Mouse (Mus musculus) brown adipose tissue, adult 24 weeks (tissue): ENCODE data around the gene Tmed5. TPM values are rescaled to one million over a fixed set of nuclear protein-coding genes. Genes with fewer than 3 reads are reported as not detected.
"Not testable (repeated sequence)": the region's sequence is repeated elsewhere in the genome, so short reads cannot be mapped to it uniquely, and the experiment has no call there.

ENCODE experiments used
- H3K27ac ChIP-seq: fragments of 200-500 bp; replicated peaks from 2 replicates; pipeline ENCODE4 v1.5.1; 2012; ENCODE audit warnings: low read depth, mild to moderate bottlenecking, low read length
- H3K4me1 ChIP-seq: fragments of 200-500 bp; 2 replicates; pipeline ENCODE4 v1.6.1; 2012; ENCODE audit warnings: low read length, mixed read lengths; ENCODE audit not compliant: control insufficient read depth, insufficient read depth, insufficient read length
- H3K4me3 ChIP-seq: fragments of 200-500 bp; 2 replicates; pipeline ENCODE4 v1.5.1; 2012; ENCODE audit warnings: low read depth, mild to moderate bottlenecking, low read length, moderate library complexity; ENCODE audit not compliant: insufficient read depth
- polyA plus RNA-seq: library from polyadenylated mRNA; stranded (reverse); fragments of >200 nt; gene quantifications from 2 replicates; pipeline ENCODE4 v1.2.4, GENCODE M21; 2012; ENCODE audit not compliant: missing spikeins, insufficient read depth, insufficient read length

The Tmed5 gene
- polyA plus RNA-seq = 103 and 164 TPM in 2 replicates

DNA sequence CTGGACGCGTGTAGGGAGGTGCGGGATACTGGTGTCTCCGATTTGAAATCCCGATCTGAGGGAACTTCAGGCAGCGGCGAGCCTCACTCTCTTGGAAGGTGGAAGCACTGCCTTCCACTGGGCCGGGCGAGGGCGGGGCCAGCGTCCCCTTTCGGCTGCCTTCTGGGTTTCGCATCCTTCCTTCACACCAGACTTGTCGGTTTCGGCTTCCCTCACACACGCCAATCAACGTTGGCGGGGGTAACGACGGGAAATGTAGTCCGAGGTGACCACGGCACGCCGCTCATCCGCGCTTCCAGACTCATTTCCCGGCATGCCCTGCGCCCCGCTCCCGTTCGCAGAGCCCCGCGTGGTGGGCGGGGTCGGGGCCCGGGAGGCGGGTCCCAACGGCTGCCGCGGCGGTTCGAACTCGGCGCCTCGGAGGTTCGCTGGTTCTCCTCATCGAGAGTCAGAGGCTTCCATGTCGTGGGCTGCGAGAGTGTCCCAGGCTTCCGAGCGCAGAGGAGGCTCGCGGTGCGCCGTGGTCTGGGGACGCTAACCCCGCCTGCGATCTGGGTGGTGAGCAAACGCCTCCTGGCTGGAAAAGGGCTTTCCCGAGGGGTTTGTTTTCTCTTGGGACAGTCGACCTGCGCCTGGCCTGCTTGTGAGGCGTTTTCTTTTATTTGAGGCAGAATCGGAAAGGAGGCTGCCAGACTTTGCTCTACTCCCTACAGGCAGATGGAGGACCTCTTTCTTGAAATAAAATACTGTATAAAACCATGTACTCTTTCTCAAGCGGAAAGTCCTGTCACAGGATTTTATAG lies at the start of gene Tmed5, which contains the start of gene Ccdc18:
Gene Tmed5 (minus strand): TSS at position 180 of the 803 bp plus-strand sequence.
Gene Ccdc18 (plus strand): TSS at position 435 of the 803 bp plus-strand sequence.
- Histone ChIP-seq H3K27ac (peak within 1 kb of the TSS; percentile 96), H3K4me3 (peak within 1 kb of the TSS; percentile 73), H3K4me1 (no peaks in the 10 kb centered on the region)

DNA sequence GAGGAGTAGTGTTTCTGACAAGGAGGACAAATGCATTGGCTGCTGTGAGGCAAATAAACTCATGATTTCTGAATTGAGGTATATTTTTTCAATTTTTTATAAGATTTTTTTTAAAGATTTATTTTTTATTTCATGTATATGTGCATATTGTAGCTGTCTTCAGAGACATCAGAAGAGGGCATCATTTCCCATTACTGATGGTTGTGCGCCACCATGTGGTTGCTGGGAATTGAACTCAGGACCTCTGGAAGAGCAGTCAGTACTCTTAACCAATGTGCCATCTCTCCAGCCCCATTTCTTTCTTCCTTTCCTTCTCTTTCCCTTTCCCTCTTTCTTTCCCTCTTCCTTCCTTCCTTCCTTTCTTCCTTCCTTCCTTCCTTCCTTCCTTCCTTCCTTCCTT lies 31.3 kb upstream of the Tmed5 start:
- Histone ChIP-seq H3K4me1 (no peaks in the 10 kb centered on the region), H3K4me3 (no peak overlapping the region), H3K27ac (no peak overlapping the region)

GRCm38 (mm10) chr5:108160796-108161195 lies 28.4 kb upstream of the Tmed5 start:
- Histone ChIP-seq H3K4me1 (no peaks in the 10 kb centered on the region), H3K27ac (no peak overlapping the region), H3K4me3 (no peak overlapping the region)

- H3K4me1 ChIP-seq = no peaks in the 10 kb centered on the region
- H3K27ac ChIP-seq = no peak overlapping the region
- no peak overlapping the region for H3K4me3 ChIP-seq
These were observed 20.2 kb upstream of the Tmed5 start for GRCm38 (mm10) chr5:108152592-108152991.

DNA sequence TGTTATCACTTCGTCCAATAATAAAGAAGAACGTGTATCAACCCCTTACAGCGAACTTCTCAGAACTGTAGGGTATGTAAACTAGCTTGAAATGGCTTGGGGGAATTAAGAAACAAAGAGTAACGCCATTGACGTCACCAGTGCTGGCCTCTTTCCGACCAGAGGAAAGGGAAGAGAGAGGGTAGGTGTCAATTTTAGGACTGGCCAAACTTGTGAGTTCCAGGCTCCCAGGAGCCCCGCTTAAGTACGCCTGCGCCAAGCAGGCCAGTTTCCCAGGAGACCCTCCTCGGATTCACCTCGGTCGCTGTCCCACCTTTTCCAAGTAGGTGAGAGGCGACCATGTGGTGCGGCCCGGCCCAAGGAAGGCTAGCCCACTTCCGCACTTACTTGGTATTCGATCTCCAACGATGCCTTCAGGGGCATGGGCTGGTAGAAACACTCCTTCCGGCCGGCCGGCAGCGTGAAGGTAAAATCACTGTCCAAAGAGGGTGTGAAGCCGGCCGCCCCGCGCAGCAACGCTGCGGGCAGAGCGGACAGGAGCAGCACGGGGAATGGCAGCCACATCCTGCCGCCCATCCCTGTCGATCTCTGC lies 475 bp downstream of the Tmed5 start:
- Histone ChIP-seq H3K4me3 (peak overlapping the region; percentile 73), H3K4me1 (no peaks in the 10 kb centered on the region), H3K27ac (peak overlapping the region; percentile 96)

GRCm38 (mm10) chr5:108120221-108120900 lies 12.1 kb downstream of the Tmed5 start:
- Histone ChIP-seq H3K4me3 (no peak overlapping the region), H3K27ac (no peak overlapping the region), H3K4me1 (no peaks in the 10 kb centered on the region)

GRCm38 (mm10) chr5:108117693-108118092 lies 14.7 kb downstream of the Tmed5 start:
- H3K4me3 ChIP-seq = no peak overlapping the region
- no peak overlapping the region for H3K27ac ChIP-seq
- H3K4me1 ChIP-seq = no peaks in the 10 kb centered on the region

GRCm38 (mm10) chr5:108109346-108109745 lies 23.1 kb downstream of the Tmed5 start:
- H3K4me3 ChIP-seq = no peak overlapping the region
- H3K4me1 ChIP-seq = no peaks in the 10 kb centered on the region
- H3K27ac ChIP-seq = no peak overlapping the region

DNA sequence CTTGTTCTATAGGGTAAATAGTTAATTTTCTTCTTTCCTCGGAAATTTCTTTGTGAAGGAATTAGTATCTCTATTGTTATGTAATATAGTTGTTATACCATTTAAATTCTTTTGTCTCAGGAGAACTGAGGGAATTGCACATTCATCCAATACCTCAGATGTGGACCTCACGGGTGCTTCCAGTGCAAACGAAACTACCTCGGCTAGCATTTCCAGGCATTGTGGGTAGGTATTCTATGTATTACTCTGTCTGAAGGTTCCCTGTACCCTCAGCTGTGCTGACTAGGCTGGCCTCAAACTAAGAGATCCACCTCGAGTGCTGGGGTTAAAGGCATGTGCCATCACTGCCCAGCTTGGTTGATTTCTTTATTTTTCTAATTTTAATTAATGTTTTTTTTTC lies 28.1 kb downstream of the Tmed5 start:
- Histone ChIP-seq H3K4me3 (no peak overlapping the region), H3K27ac (no peak overlapping the region), H3K4me1 (no peaks in the 10 kb centered on the region)

GRCm38 (mm10) chr5:108100196-108100595 lies 32.2 kb downstream of the Tmed5 start:
- no peaks in the 10 kb centered on the region for H3K4me1 ChIP-seq
- H3K27ac ChIP-seq = no peak overlapping the region
- H3K4me3 ChIP-seq = no peak overlapping the region

GRCm38 (mm10) chr5:108097676-108098075 lies 34.7 kb downstream of the Tmed5 start:
- H3K27ac ChIP-seq = no peak overlapping the region
- no peak overlapping the region for H3K4me3 ChIP-seq

DNA sequence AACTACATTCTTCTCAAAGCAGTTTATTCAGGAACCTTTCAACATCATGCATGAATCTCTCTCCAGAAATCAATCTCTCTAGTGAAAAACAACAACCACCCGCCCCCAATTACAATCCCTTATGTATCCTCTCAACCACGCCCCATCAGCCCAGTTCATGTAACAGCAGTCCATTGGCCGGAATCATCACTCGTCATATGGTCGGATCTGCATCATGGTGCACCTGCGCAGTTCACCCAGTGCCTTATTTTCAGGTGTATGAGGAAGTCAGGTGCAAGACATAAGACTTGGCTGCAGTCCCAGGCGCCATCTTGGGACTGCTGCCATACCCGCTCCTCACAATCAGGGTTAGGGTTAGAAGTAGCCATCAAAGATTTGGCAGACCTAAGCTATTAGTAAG lies 39.7 kb downstream of the Tmed5 start:
- not testable (repeated sequence) for H3K4me1 ChIP-seq, H3K4me3 ChIP-seq, H3K27ac ChIP-seq

More at GRCm38 (mm10) chr5:108097676-108098075, 34.7 kb downstream of the Tmed5 start:
- H3K4me1 ChIP-seq = no peaks in the 10 kb centered on the region

DNA sequence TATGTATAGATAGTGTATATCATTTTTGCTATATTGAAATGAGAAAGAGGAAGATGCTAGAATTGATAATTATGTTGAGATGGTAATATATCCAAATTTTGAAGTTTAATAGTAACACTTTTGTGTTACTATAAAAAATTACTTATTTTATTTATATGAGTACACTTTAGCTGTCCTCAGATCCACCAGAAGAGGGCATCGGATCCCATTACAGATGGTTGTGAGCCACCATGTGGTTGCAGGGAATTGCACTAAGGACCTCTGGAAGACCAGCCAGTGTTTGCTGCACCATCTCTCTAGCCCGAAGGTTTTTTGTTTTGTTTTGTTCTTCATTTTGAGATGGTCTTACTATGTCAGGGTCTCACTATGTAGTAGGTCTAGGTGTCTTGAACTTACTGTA lies 47.0 kb downstream of the Tmed5 start:
- Histone ChIP-seq H3K4me1 (no peaks in the 10 kb centered on the region), H3K4me3 (no peak overlapping the region), H3K27ac (no peak overlapping the region)

GRCm38 (mm10) chr5:108082380-108082779 lies 50.0 kb downstream of the Tmed5 start:
- Histone ChIP-seq H3K4me3 (no peak overlapping the region), H3K27ac (no peak overlapping the region), H3K4me1 (no peaks in the 10 kb centered on the region)

GRCm38 (mm10) chr5:108079603-108080002 lies 52.8 kb downstream of the Tmed5 start:
- no peaks in the 10 kb centered on the region for H3K4me1 ChIP-seq
- no peak overlapping the region; the same call in 1 of the 2 replicates for H3K27ac ChIP-seq
- no peak overlapping the region for H3K4me3 ChIP-seq
